Mouse (Mus musculus) liver, embryonic 13.5 days (tissue): ENCODE measurements around the gene Ccdc8. TPM values are rescaled to one million over a fixed set of nuclear protein-coding genes. Genes with fewer than 3 reads are reported as not detected.
"Not testable (repeated sequence)": the region's sequence is repeated elsewhere in the genome, so short reads cannot be mapped to it uniquely, and the experiment has no call there.

Experiments used
- ATAC-seq: fragments of 200-750 bp; cut with Nextera tagmentation; 2 replicates; pipeline ENCODE4 v1.8.0; 2017; ENCODE audit warnings: low read depth, mild to moderate bottlenecking, moderate number of reproducible peaks, moderate library complexity
- DNase-seq: peaks from one replicate; pipeline ENCODE4 v3.0.0; 2022
- H3K27ac ChIP-seq: fragments of 300-500 bp; sonication (generic); 2 replicates; pipeline ENCODE4 v1.5.1; 2015; ENCODE audit warnings: moderate library complexity, mild to moderate bottlenecking, inconsistent platforms
- H3K27me3 ChIP-seq: fragments of 300-500 bp; sonication (generic); 2 replicates; pipeline ENCODE4 v1.6.1; 2015; ENCODE audit warnings: mild to moderate bottlenecking, inconsistent platforms
- H3K36me3 ChIP-seq: fragments of 300-500 bp; sonication (generic); 2 replicates; pipeline ENCODE4 v1.6.1; 2015; ENCODE audit warnings: mild to moderate bottlenecking, inconsistent platforms
- H3K4me1 ChIP-seq: fragments of 300-500 bp; sonication (generic); replicated peaks from 2 replicates; pipeline ENCODE4 v1.6.1; 2015; ENCODE audit warnings: inconsistent platforms
- H3K4me2 ChIP-seq: fragments of 300-500 bp; sonication (generic); 2 replicates; pipeline ENCODE4 v1.6.1; 2015; ENCODE audit warnings: inconsistent platforms, mild to moderate bottlenecking, moderate library complexity
- H3K4me3 ChIP-seq: fragments of 300-500 bp; sonication (generic); replicated peaks from 2 replicates; pipeline ENCODE4 v1.5.1; 2015; ENCODE audit warnings: mild to moderate bottlenecking, inconsistent platforms
- H3K9ac ChIP-seq: fragments of 300-500 bp; sonication (generic); 2 replicates; pipeline ENCODE4 v1.6.1; 2015; ENCODE audit warnings: mild to moderate bottlenecking, inconsistent platforms
- H3K9me3 ChIP-seq: fragments of 300-500 bp; sonication (generic); replicated peaks from 2 replicates; pipeline ENCODE4 v1.6.1; 2016; ENCODE audit warnings: inconsistent platforms
- WGBS: fragments of 180-500 bp; shearing (Covaris S2); methylation state at CpG from one replicate; pipeline ENCODE4 v1.1.7; 2015; ENCODE audit not compliant: insufficient replicate concordance; 5-methylcytosine and 5-hydroxymethylcytosine counted together
- polyA plus RNA-seq: library from polyadenylated mRNA; unstranded; fragments of >200 nt; fragmentation: Nextera tagmentation; extraction: Ambion mirVana; gene quantifications from 2 replicates; pipeline ENCODE4 v1.2.1, GENCODE M21; 2015

Gene Ccdc8
- polyA plus RNA-seq, 1 experiment from 2014 or later: 2.8 TPM

DNA sequence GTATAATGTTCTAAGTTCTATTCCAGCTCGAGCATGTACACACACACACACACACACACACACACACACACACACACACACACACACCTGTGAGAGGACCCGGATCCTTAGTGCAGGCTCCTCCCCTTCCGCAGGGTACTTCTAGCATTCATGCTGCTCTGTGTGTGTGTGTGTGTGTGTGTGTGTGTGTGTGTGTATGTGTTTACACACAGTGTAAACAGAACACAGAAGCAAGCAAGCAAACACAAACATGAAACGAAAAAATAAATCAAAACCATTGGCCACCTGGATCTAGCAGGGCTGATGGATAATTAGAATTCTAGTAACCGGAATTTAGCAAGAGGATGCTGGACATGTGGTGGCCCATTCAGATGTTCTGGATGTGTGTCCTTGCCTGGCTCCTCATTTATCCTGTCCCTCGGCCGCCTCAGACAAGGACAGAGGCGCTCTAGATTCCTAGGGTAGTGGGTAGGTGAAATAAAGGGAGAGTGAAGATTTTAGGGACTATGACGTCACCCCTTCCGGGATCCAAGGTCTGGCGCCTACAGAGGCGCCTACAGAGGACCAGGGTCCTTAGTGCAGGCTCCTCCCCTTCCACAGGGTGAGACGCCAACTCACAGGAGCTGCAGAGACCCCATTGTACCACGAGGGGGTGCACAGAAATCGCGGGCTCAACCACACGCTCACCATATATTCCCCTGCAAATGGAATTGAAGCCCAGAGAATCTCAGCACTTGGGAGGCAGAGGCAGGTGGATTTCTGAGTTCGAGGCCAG lies 41.5 kb upstream of the Ccdc8 start:
- Histone ChIP-seq H3K4me1 (peaks cover 23% of the 10 kb centered on the region), H3K9me3 (no peaks in the 10 kb centered on the region), H3K9ac (no peak overlapping the region), H3K27ac (no peak overlapping the region), H3K36me3 (no peaks in the 10 kb centered on the region), H3K4me2 (peak overlapping the region; percentile 8; the same call in 1 of the 2 replicates), H3K4me3 (no peak overlapping the region), H3K27me3 (peaks cover 44% of the 10 kb centered on the region)
- ATAC-seq: peak; percentile 71
- WGBS: 20% methylated on average over 18 of the region's 18 CpGs
- peak; percentile 64 for DNase-seq

DNA sequence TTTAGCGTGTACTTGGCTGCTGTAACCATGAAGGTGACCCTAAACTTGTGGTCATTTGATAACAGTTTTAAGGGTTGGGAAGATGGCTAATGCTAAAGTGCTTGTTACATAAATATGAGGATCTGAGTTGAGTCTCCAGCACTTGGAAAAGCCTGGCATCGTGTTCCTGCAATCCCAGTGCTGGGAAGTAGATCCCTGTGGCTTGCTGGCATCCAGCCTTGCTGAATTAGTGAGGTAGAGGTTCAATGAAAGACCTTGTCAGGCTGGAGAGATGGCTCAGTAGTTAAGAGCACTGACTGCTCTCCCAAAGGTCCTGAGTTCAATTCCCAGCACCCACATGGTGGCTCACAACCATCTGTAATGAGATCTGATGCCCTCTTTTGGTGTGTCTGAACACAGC lies 38.7 kb upstream of the Ccdc8 start:
- peaks cover 20% of the 10 kb centered on the region for H3K27me3 ChIP-seq
- H3K4me1 ChIP-seq: peaks cover 11% of the 10 kb centered on the region
- H3K4me3 ChIP-seq, H3K4me2 ChIP-seq, DNase-seq, H3K27ac ChIP-seq, H3K9ac ChIP-seq, H3K36me3 ChIP-seq, H3K9me3 ChIP-seq, ATAC-seq: not testable (repeated sequence)
- WGBS: 44% methylated on average over 2 of the region's 2 CpGs

DNA sequence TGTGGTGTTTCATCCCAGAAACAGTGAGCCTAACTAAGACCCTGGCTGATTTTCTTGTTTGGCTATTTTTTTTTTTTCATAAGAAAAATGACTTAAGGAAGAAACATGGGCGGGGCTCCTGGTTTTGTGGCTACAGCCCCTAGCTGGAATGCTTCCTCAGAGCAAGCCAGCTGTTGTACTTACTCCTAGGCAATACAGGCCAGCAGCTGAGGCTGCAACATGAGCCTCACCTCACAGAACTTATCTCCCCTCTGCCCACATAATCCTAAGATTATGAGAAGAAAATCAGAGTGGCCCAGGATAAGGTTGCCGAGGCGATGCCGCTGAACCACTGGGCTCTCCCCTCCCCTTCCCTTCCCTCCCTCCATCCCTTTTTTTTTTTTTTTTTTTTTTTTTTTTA lies 36.8 kb upstream of the Ccdc8 start:
- WGBS: 41% methylated on average over 4 of the region's 4 CpGs
- H3K4me2 ChIP-seq: no peak overlapping the region
- H3K27me3 ChIP-seq: peaks cover 17% of the 10 kb centered on the region; the same call in 1 of the 2 replicates
- ATAC-seq (no peak), DNase-seq (no peak)
- H3K9me3 ChIP-seq: no peaks in the 10 kb centered on the region
- no peak overlapping the region for H3K9ac ChIP-seq
- H3K36me3 ChIP-seq: no peaks in the 10 kb centered on the region
- H3K27ac ChIP-seq: no peak overlapping the region
- peaks cover 3% of the 10 kb centered on the region; the same call in 1 of the 2 replicates for H3K4me1 ChIP-seq
- H3K4me3 ChIP-seq: no peak overlapping the region

DNA sequence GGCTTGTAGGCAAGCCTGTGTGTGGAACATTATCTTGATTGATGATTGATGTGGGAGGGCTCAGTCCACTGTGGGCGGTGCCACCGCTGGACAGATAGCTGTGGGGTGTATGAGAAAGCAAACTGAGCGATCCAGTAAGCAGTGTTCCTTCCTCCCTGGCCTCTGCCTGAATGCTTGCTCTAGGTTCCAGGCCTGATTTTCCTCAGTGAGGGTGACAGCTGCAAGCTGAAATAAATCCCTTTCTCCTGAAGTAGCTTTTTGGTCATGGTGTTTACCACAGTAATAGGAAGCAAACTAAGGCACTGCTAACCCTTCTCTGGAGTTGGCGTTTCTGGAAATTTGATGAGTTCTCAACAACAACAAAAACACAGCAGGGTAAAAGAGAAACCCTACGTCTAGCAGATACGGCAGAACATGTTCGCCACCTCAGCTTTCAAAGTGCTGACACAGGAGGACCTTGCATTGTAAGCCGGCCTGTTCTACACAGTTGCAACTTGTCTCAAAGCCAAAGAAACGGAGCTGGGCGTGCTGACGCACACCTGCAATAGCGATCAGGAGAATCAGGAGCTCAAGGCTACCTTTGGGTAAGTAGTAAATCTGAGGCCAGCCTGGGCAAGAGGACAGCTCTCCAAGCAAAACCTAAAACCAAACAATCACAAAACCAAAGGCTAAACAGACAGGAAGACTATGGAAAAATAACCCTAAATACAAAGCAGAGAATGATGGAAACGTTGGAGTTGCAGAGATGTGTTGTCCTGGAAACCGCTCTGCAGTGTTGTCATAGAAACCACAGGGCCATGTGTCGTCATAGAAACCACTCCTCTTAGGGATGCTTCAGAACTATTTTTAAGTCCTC lies 35.9 kb upstream of the Ccdc8 start:
- Histone ChIP-seq H3K27me3 (peaks cover 22% of the 10 kb centered on the region; the same call in 1 of the 2 replicates), H3K9me3 (no peaks in the 10 kb centered on the region), H3K27ac (no peak overlapping the region), H3K4me2 (no peak overlapping the region), H3K9ac (no peak overlapping the region), H3K4me3 (no peak overlapping the region), H3K4me1 (no peaks in the 10 kb centered on the region; the same call in 1 of the 2 replicates), H3K36me3 (no peaks in the 10 kb centered on the region)
- ATAC-seq (no peak), DNase-seq (no peak)
- WGBS: 59% methylated on average over 15 of the region's 15 CpGs

DNA sequence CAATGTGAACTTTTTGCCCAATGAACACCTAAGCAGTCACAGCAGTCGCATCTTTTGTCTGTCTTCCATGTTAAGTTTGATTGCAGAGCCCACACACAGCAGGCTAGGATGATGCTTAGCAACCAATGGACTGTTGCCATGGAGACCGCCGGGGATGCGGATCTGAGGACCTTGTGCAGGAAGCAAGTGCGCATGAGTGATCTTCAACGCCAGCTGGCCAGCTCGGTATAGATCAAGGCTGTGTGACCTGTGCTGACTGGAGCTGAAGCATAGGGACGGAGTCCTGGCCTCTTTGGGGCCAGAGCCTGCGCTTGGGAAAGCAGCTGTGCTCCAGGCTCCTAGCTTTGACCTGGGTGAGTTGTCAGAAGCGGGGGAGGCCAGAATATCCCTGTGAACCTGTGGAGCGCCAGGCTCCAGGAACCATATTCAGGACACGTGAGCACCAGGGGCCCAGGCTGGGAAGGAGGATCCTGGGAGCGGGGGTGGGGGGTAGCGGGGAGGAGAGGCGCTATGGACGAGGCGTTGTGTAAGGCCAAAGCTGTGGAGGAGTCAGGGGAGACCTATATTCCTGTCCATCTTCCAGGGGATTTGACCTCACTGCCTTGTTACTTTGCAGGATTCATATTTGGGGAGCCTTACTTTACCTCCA lies 32.8 kb upstream of the Ccdc8 start, which contains the start of gene Pnmal1:
Pnmal1 (plus strand) TSS at position 141 of the 649 bp plus-strand sequence.
- H3K9me3 ChIP-seq: no peaks in the 10 kb centered on the region
- H3K27me3 ChIP-seq: peaks cover 22% of the 10 kb centered on the region; the same call in 1 of the 2 replicates
- H3K9ac ChIP-seq: no peak within 1 kb of the TSS
- 36% methylated on average over 16 of the region's 17 CpGs for WGBS
- no peaks in the 10 kb centered on the region for H3K4me1 ChIP-seq
- no peak for ATAC-seq
- no peak within 1 kb of the TSS for H3K4me3 ChIP-seq
- no peak within 1 kb of the TSS for H3K4me2 ChIP-seq
- DNase-seq: no peak
- no peak within 1 kb of the TSS for H3K27ac ChIP-seq
- H3K36me3 ChIP-seq: no peaks in the 10 kb centered on the region

DNA sequence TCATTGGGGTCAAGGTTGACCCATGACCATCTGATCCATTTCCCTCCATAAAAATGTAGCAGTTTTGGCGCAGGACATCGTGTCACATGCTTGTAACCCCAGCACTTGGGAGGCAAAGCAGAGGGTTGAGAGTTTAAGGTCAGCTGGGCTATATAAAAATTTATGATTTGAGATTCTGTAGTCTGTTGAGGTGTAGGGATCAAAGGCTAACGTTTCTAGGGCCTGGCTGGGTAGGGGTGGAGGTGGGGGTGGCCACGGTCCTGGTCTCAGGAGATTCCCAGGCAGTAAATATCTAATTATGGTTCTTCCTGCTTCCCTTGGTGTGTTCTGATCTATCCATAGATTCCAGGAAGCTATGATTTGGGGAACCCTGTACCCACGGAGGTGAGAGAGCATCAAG lies 30.8 kb upstream of the Ccdc8 start:
- Histone ChIP-seq H3K4me3 (no peak overlapping the region), H3K9me3 (no peaks in the 10 kb centered on the region), H3K4me2 (no peak overlapping the region), H3K4me1 (no peaks in the 10 kb centered on the region), H3K36me3 (no peaks in the 10 kb centered on the region), H3K27ac (no peak overlapping the region), H3K27me3 (peaks cover 22% of the 10 kb centered on the region; the same call in 1 of the 2 replicates), H3K9ac (no peak overlapping the region)
- ATAC-seq: no peak
- DNase-seq: no peak
- 51% methylated on average over 5 of the region's 5 CpGs for WGBS

DNA sequence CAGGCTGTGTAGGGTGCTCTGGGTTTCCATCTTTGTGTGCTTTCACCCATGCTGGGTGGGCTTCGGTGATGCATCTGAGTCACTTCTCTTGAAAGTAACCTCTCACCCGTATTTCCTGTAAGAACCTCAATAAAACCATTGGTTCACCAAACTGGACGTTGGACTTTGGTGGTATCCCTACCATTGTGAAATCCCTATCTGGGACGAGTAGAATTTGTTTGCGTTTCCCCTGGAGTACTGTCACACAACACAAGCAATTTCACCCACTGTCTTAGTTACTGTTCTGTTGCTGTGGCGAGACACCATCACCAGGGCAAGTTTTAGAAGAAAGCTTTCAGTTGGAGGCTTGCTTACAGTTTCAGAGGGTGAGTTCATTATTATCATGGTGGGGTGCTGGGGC lies 24.1 kb upstream of the Ccdc8 start:
- Histone ChIP-seq H3K27ac (peak overlapping the region; percentile 57), H3K4me2 (no peak overlapping the region), H3K4me3 (no peak overlapping the region), H3K4me1 (no peaks in the 10 kb centered on the region), H3K27me3 (no peaks in the 10 kb centered on the region), H3K9me3 (no peaks in the 10 kb centered on the region), H3K9ac (no peak overlapping the region), H3K36me3 (no peaks in the 10 kb centered on the region)
- ATAC-seq (peak; percentile 41; the same call in 1 of the 2 replicates), DNase-seq (no peak)
- WGBS: 51% methylated on average over 6 of the region's 6 CpGs

DNA sequence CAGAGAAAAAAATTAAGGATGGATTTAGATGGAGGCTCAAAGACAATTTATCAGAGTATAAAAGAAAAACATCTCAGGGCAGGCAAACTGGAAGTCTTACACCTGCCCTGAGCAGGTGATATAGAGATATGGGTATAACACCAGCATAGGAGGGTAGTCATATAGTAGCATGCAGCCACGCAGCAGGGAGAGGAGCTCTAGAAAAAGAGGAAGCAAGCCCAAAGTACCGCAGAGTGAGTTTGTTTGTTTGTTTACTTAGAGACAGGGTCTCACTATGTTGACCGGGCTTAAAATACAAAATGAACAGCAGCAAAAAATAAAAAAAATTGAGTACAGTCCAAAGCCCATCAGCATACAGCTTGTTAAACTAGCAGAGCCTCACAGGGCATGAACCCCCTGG lies 21.3 kb upstream of the Ccdc8 start:
- Histone ChIP-seq H3K27me3 (no peaks in the 10 kb centered on the region), H3K4me1 (peaks cover 4% of the 10 kb centered on the region; the same call in 1 of the 2 replicates), H3K36me3 (no peaks in the 10 kb centered on the region), H3K4me2 (no peak overlapping the region), H3K27ac (no peak overlapping the region), H3K4me3 (no peak overlapping the region), H3K9ac (no peak overlapping the region), H3K9me3 (no peaks in the 10 kb centered on the region)
- 30% methylated on average over 3 of the region's 3 CpGs for WGBS
- ATAC-seq (no peak), DNase-seq (no peak)

DNA sequence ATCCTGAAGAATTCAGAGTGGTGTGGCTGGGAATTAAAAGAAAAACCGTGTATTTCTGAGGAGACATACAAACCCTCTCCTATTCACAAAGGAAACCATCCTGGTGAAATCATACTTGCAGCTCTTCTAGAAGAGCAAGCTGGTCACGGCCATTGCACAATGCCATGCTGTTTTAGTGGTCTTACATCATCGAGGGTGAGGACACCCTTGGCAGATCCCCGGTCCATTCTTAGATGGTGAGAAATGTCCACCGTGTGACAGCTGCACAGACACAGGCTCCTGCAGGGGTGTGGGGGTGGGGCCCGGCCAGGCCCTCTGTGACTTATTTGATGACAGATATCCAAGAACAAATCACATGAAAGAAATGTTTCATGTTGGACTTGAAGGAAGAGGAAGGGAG lies 18.5 kb upstream of the Ccdc8 start:
- Histone ChIP-seq H3K9me3 (no peaks in the 10 kb centered on the region), H3K27ac (no peak overlapping the region), H3K9ac (no peak overlapping the region), H3K4me2 (no peak overlapping the region), H3K27me3 (no peaks in the 10 kb centered on the region), H3K4me3 (no peak overlapping the region), H3K4me1 (peaks cover 24% of the 10 kb centered on the region), H3K36me3 (no peaks in the 10 kb centered on the region)
- DNase-seq: no peak
- WGBS: 40% methylated on average over 6 of the region's 6 CpGs
- ATAC-seq: no peak

DNA sequence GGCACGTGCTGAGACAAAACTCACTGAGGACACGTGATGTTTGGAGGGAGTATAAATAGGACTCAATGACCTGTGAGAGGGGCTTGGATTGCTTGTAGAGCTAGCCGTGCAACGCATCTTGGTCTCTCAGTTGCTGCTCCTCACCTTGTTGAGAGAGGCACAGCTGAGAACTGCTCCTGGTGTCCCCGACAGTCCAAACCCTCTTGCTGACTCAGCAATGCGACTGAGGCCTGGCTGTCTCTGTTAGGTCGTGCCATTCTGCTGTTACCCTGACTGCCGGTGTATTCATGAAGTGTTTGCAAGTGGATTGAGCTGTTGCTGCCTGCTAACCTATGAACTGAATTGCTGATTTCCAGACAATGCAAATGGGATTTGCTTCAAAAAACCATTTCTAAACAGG lies 16.2 kb upstream of the Ccdc8 start:
- WGBS: 64% methylated on average over 8 of the region's 8 CpGs
- Histone ChIP-seq H3K36me3 (no peaks in the 10 kb centered on the region), H3K27me3 (no peaks in the 10 kb centered on the region), H3K4me3 (no peak overlapping the region), H3K9ac (no peak overlapping the region; the same call in 1 of the 2 replicates), H3K4me1 (peaks cover 38% of the 10 kb centered on the region), H3K27ac (no peak overlapping the region), H3K9me3 (no peaks in the 10 kb centered on the region), H3K4me2 (no peak overlapping the region)
- ATAC-seq: no peak
- no peak for DNase-seq

DNA sequence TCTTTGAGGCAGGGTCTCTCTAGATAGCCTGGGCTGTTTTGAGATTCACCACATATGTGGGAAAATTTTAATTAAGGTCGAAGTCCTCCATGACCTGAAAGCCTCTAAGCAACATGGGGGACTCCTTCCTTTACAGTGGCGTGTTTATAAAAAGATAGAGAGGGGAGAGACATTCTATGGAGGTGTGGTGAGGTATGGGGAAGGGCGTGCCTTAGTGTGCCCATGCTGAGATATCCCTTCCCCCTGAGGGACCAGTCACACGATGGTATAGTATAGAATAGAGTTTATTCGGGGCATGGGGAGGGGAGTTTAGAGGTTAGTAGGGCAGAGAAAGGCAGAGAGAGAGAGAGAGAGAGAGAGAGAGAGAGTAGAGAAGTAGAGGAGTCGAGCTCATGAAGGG lies 14.3 kb upstream of the Ccdc8 start:
- no peaks in the 10 kb centered on the region for H3K36me3 ChIP-seq
- peak overlapping the region; percentile 37 for H3K27ac ChIP-seq
- H3K9me3 ChIP-seq: no peaks in the 10 kb centered on the region
- 19% methylated on average over 6 of the region's 6 CpGs for WGBS
- H3K27me3 ChIP-seq: no peaks in the 10 kb centered on the region
- peaks cover 41% of the 10 kb centered on the region for H3K4me1 ChIP-seq
- H3K9ac ChIP-seq: no peak overlapping the region
- peak; percentile 53 for DNase-seq
- H3K4me2 ChIP-seq: peak overlapping the region; percentile 42
- H3K4me3 ChIP-seq: no peak overlapping the region
- peak; percentile 95 for ATAC-seq
